Mouse (Mus musculus) layer of hippocampus, postnatal 10 days (tissue): Measurements from ENCODE around the gene Get4. TPM values are rescaled to one million over a fixed set of nuclear protein-coding genes. Genes with fewer than 3 reads are reported as not detected.

Experiments
- DNase-seq, 2 experiments: peaks; one replicate each; pipeline ENCODE4 v3.0.0; 2021; ENCODE audit warnings: low spot score in 2 of 2
- long read RNA-seq: library from polyadenylated mRNA; stranded (forward); transcript quantifications from one replicate; pipeline ENCODE4 v2.0.0, GENCODE M21; 2023
- total RNA-seq, 2 experiments: library from RNA; stranded (reverse); gene quantifications; 2 replicates each; pipeline ENCODE4 v1.2.3; 2021

Gene Get4
- 10 to 100 TPM; 51.7 to 60.2 TPM for total RNA-seq
- long read RNA-seq, transcript Get4-201 (9 exons, 2,107 nt): major isoform, 75 of 95 reads
- long read RNA-seq, partial matches to known transcripts: 2 of 95 reads
- long read RNA-seq, other reads (novel, unspliced or antisense): 16 of 95 reads

GRCm38 (mm10) chr5:139252081-139252909, at the start of gene Get4:
Gene Get4, plus strand, starts transcription at chr5:139252324.
- DNase-seq: peak; percentile 98 to 99

- no peak for DNase-seq
Observed at GRCm38 (mm10) chr5:139203312-139203711, 48.8 kb upstream of the Get4 start.

- DNase-seq: no peak
Observed at GRCm38 (mm10) chr5:139206081-139206480, 46.0 kb upstream of the Get4 start.

GRCm38 (mm10) chr5:139206525-139206924, 45.6 kb upstream of the Get4 start:
- no peak for DNase-seq

GRCm38 (mm10) chr5:139208183-139208582, 43.9 kb upstream of the Get4 start:
- DNase-seq: no peak

- DNase-seq: no peak
Observed at GRCm38 (mm10) chr5:139208871-139209684, 43.0 kb upstream of the Get4 start.

- DNase-seq: no peak
Observed at GRCm38 (mm10) chr5:139209685-139210026, 42.5 kb upstream of the Get4 start.

- no peak for DNase-seq
Observed at GRCm38 (mm10) chr5:139211737-139212385, 40.3 kb upstream of the Get4 start.

- no peak for DNase-seq
Observed at GRCm38 (mm10) chr5:139214298-139214697, 37.8 kb upstream of the Get4 start.

- no peak for DNase-seq
Observed at GRCm38 (mm10) chr5:139215184-139215583, 36.9 kb upstream of the Get4 start.

- DNase-seq: no peak
Observed at GRCm38 (mm10) chr5:139216121-139216520, 36.0 kb upstream of the Get4 start.

GRCm38 (mm10) chr5:139216774-139217173, 35.4 kb upstream of the Get4 start:
- DNase-seq: no peak

GRCm38 (mm10) chr5:139220006-139220515, 32.1 kb upstream of the Get4 start:
- no peak for DNase-seq

- DNase-seq: no peak
Observed at GRCm38 (mm10) chr5:139220610-139221009, 31.5 kb upstream of the Get4 start.

GRCm38 (mm10) chr5:139223331-139223730, 28.8 kb upstream of the Get4 start:
- DNase-seq: no peak

- no peak for DNase-seq
Observed at GRCm38 (mm10) chr5:139227236-139227635, 24.9 kb upstream of the Get4 start.

GRCm38 (mm10) chr5:139227645-139228044, 24.5 kb upstream of the Get4 start:
- no peak for DNase-seq

- no peak for DNase-seq
Observed at GRCm38 (mm10) chr5:139228318-139228717, 23.8 kb upstream of the Get4 start.

GRCm38 (mm10) chr5:139229716-139230115, 22.4 kb upstream of the Get4 start:
- DNase-seq: no peak

GRCm38 (mm10) chr5:139232083-139232482, 20.0 kb upstream of the Get4 start:
- DNase-seq: no peak

- DNase-seq: no peak
Observed at GRCm38 (mm10) chr5:139234423-139234822, 17.7 kb upstream of the Get4 start.
